Mouse (Mus musculus): ENCODE measurements around the gene 2610528J11Rik.

DNA sequence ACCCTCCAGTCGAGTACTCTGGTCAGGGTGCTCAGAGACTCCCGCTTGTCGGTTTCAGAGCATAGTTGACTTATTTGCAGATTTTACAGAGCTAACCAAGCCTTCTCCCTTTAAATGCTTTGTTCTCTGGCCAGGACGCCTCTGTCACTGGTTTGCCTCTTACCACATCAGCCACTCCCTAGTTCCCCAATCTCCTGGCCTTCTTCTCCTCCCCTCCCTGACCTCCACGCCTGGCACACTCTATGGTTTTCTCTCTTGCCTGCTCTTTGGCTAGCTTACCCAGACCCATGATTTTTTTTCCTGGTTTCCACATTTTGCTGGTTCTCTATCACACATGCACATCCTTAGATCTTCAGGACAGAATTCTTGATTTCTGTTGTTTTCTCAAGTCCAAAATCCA, 8.6 kb upstream of the 2610528J11Rik start:
- TF ChIP-seq EP300 (IDR thresholded peaks at IDR 0.05; ENCODE audit: insufficient read depth, low read depth, low read length) (no peak), POLR2A (IDR thresholded peaks at IDR 0.05; ENCODE audit: insufficient read depth, low read depth, low read length) (no peak), CTCF (IDR thresholded peaks at IDR 0.05) (no peak)
